Mouse (Mus musculus): ENCODE results near the gene Cuta.

Gene Cuta

GRCm38 (mm10) chr17:26956309-26956708 lies 16.9 kb upstream of the Cuta start:
- DNase-seq (ENCODE audit: low spot score in 2 of 2) = no peak

GRCm38 (mm10) chr17:26953726-26954125 lies 14.4 kb upstream of the Cuta start:
- no peak for DNase-seq (ENCODE audit: low spot score in 2 of 2)

- no peak for DNase-seq (ENCODE audit: low spot score in 2 of 2)
Observed at GRCm38 (mm10) chr17:26953201-26953600, 13.8 kb upstream of the Cuta start.

- no peak for DNase-seq (ENCODE audit: low spot score in 2 of 2)
Observed at GRCm38 (mm10) chr17:26951952-26952877, 12.8 kb upstream of the Cuta start.

GRCm38 (mm10) chr17:26951406-26951805 lies 12.0 kb upstream of the Cuta start:
- peak; percentile 61 to 66 for DNase-seq (ENCODE audit: low spot score in 2 of 2)

- DNase-seq (ENCODE audit: low spot score in 2 of 2) = no peak
Observed at GRCm38 (mm10) chr17:26950560-26951288, 11.4 kb upstream of the Cuta start.

- no peak for DNase-seq (ENCODE audit: low spot score in 2 of 2)
Observed at GRCm38 (mm10) chr17:26949866-26950265, 10.5 kb upstream of the Cuta start.

GRCm38 (mm10) chr17:26949051-26949577 lies 9.7 kb upstream of the Cuta start:
- DNase-seq (ENCODE audit: low spot score in 2 of 2) = no peak

GRCm38 (mm10) chr17:26948316-26949050 lies 9.1 kb upstream of the Cuta start:
- peak in 1 of 2 experiments; percentile 46 for DNase-seq (ENCODE audit: low spot score in 2 of 2)

- DNase-seq (ENCODE audit: low spot score in 2 of 2) = no peak
Observed at GRCm38 (mm10) chr17:26947231-26948100, 8.1 kb upstream of the Cuta start.

GRCm38 (mm10) chr17:26946567-26946966 lies 7.2 kb upstream of the Cuta start:
- peak; percentile 73 to 74 for DNase-seq (ENCODE audit: low spot score in 2 of 2)

GRCm38 (mm10) chr17:26945824-26946495 lies 6.6 kb upstream of the Cuta start:
- no peak for DNase-seq (ENCODE audit: low spot score in 2 of 2)

GRCm38 (mm10) chr17:26941841-26942570 lies 2.6 kb upstream of the Cuta start:
- DNase-seq (ENCODE audit: low spot score in 2 of 2) = no peak

GRCm38 (mm10) chr17:26941031-26941789 lies 1.8 kb upstream of the Cuta start, which contains the start of gene Syngap1:
Syngap1 (plus strand) TSS chr17:26941253.
- DNase-seq (ENCODE audit: low spot score in 2 of 2) = no peak

GRCm38 (mm10) chr17:26939973-26940300 lies 568 bp upstream of the Cuta start:
- DNase-seq (ENCODE audit: low spot score in 2 of 2) = no peak

- no peak for DNase-seq (ENCODE audit: low spot score in 2 of 2)
Observed at GRCm38 (mm10) chr17:26938731-26939130, 638 bp downstream of the Cuta start.

GRCm38 (mm10) chr17:26937883-26938695 lies 1.3 kb downstream of the Cuta start:
- DNase-seq (ENCODE audit: low spot score in 2 of 2) = no peak

Data from heart, adult 9 months (tissue).